Mouse (Mus musculus) hindbrain, embryonic 16.5 days (tissue): ENCODE results near the gene Prr19. TPM values are rescaled to one million over a fixed set of nuclear protein-coding genes. Genes with fewer than 3 reads are reported as not detected.
A peak's percentile ranks its signal among the peaks of the same experiment; 100 is the strongest.
"Not testable (repeated sequence)": the region's sequence is repeated elsewhere in the genome, so short reads cannot be mapped to it uniquely, and the experiment has no call there.

Experiments used
- ATAC-seq: fragments of 200-750 bp; cut with Nextera tagmentation; 2 replicates; pipeline ENCODE4 v1.8.0; 2017; ENCODE audit warnings: moderate TSS enrichment, moderate library complexity
- H3K27ac ChIP-seq: fragments of 300-500 bp; sonication (generic); 2 replicates; pipeline ENCODE4 v1.5.1; 2014; ENCODE audit warnings: low read depth, mild to moderate bottlenecking, control low read depth, low read length, moderate library complexity
- H3K27me3 ChIP-seq: fragments of 300-500 bp; sonication (generic); replicated peaks from 2 replicates; pipeline ENCODE4 v1.6.1; 2014; ENCODE audit warnings: low read length; ENCODE audit not compliant: control insufficient read depth, insufficient read depth
- H3K36me3 ChIP-seq: fragments of 300-500 bp; sonication (generic); 2 replicates; pipeline ENCODE4 v1.6.1; 2014; ENCODE audit warnings: mild to moderate bottlenecking, low read length, moderate library complexity, mixed read lengths; ENCODE audit not compliant: control insufficient read depth, insufficient read depth
- H3K4me1 ChIP-seq: fragments of 300-500 bp; sonication (generic); 2 replicates; pipeline ENCODE4 v1.6.1; 2014; ENCODE audit warnings: low read depth, low read length; ENCODE audit not compliant: control insufficient read depth, insufficient read depth
- H3K4me2 ChIP-seq: fragments of 300-500 bp; sonication (generic); 2 replicates; pipeline ENCODE4 v1.6.1; 2014; ENCODE audit warnings: mild to moderate bottlenecking, low read length, control low read depth, moderate library complexity
- H3K4me3 ChIP-seq: fragments of 300-500 bp; sonication (generic); 2 replicates; pipeline ENCODE4 v1.5.1; 2014; ENCODE audit warnings: mild to moderate bottlenecking, low read length, control low read depth, moderate library complexity
- H3K9ac ChIP-seq: fragments of 300-500 bp; sonication (generic); 2 replicates; pipeline ENCODE4 v1.6.1; 2014; ENCODE audit warnings: low read depth, mild to moderate bottlenecking, control low read depth, low read length, moderate library complexity
- H3K9me3 ChIP-seq: fragments of 300-500 bp; sonication (generic); 2 replicates; pipeline ENCODE4 v1.6.1; 2014; ENCODE audit warnings: mild to moderate bottlenecking, low read length, moderate library complexity; ENCODE audit not compliant: control insufficient read depth
- WGBS: fragments of 180-500 bp; shearing (Covaris S2); extraction: QIAGEN DNeasy Blood & Tissue Kit; methylation state at CpG from one replicate; pipeline ENCODE4 v1.1.7; 2014; 5-methylcytosine and 5-hydroxymethylcytosine counted together
- polyA plus RNA-seq: library from polyadenylated mRNA; unstranded; fragments of >200 nt; fragmentation: Nextera tagmentation; extraction: Ambion mirVana; gene quantifications from 2 replicates; pipeline ENCODE4 v1.2.1, GENCODE M21; 2015

The Prr19 gene
- polyA plus RNA-seq = 4.7 and 4.8 TPM in 2 replicates

DNA sequence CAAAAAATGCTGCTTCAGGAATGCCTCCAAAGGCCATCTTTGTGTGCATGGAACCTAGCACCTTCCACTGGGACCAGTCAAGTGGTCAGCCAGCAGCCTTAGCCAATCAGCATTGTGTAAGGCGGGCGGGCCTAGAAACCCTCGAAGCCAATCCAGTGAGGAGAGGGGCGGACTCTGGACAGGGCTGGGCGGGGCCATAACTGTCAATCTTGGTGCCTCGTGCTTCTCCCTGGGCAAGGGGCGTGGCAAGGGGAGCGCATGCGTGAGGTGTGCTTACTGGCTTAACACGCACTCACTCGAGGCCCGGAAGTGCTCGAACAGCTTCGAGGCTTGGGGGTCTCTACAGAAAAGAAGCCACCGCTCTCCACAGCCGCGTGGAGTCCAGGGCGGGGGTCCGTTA, at the start of gene Prr19:
Gene Prr19 (plus strand): TSS at position 349 of the 400 bp plus-strand sequence.
- no peaks in the 10 kb centered on the region for H3K36me3 ChIP-seq
- H3K4me1 ChIP-seq = peaks cover 10% of the 10 kb centered on the region
- H3K4me2 ChIP-seq = peak within 1 kb of the TSS; percentile 34
- no peaks in the 10 kb centered on the region for H3K9me3 ChIP-seq
- peak within 1 kb of the TSS; percentile 11; the same call in 1 of the 2 replicates for H3K4me3 ChIP-seq
- H3K9ac ChIP-seq = no peak within 1 kb of the TSS
- 60% methylated on average over 18 of the region's 19 CpGs for WGBS
- no peak within 1 kb of the TSS for H3K27ac ChIP-seq
- ATAC-seq = peak; percentile 46
- no peaks in the 10 kb centered on the region for H3K27me3 ChIP-seq

- Histone ChIP-seq H3K4me3 (peak overlapping the region; percentile 86), H3K27ac (peak overlapping the region; percentile 91), H3K4me2 (peak overlapping the region; percentile 99), H3K27me3 (no peaks in the 10 kb centered on the region), H3K9ac (peak overlapping the region; percentile 79), H3K4me1 (peaks cover 36% of the 10 kb centered on the region), H3K9me3 (no peaks in the 10 kb centered on the region), H3K36me3 (no peaks in the 10 kb centered on the region)
- WGBS = 11% methylated on average over 8 of the region's 8 CpGs
- no peak for ATAC-seq
These were observed 49.4 kb upstream of the Prr19 start for GRCm38 (mm10) chr7:25251822-25252221.

GRCm38 (mm10) chr7:25261896-25262295, 39.3 kb upstream of the Prr19 start:
- WGBS = 89% methylated on average over 1 of the region's 1 CpGs
- no peak overlapping the region for H3K4me3 ChIP-seq
- no peak overlapping the region for H3K4me2 ChIP-seq
- no peak for ATAC-seq
- no peak overlapping the region for H3K27ac ChIP-seq
- H3K36me3 ChIP-seq = no peaks in the 10 kb centered on the region
- peaks cover 2% of the 10 kb centered on the region for H3K4me1 ChIP-seq
- no peaks in the 10 kb centered on the region; the same call in none of the 2 replicates for H3K27me3 ChIP-seq
- no peaks in the 10 kb centered on the region for H3K9me3 ChIP-seq
- no peak overlapping the region for H3K9ac ChIP-seq

GRCm38 (mm10) chr7:25263968-25264870, 37.0 kb upstream of the Prr19 start:
- Histone ChIP-seq H3K4me2 (no peak overlapping the region), H3K4me1 (peaks cover 9% of the 10 kb centered on the region), H3K9ac (no peak overlapping the region), H3K27ac (no peak overlapping the region), H3K4me3 (no peak overlapping the region), H3K27me3 (no peaks in the 10 kb centered on the region; the same call in none of the 2 replicates), H3K36me3 (no peaks in the 10 kb centered on the region), H3K9me3 (no peaks in the 10 kb centered on the region)
- WGBS = 28% methylated on average over 17 of the region's 17 CpGs
- no peak for ATAC-seq

- H3K4me3 ChIP-seq, H3K27me3 ChIP-seq, H3K4me2 ChIP-seq, H3K9me3 ChIP-seq, H3K27ac ChIP-seq, ATAC-seq, H3K36me3 ChIP-seq, H3K9ac ChIP-seq: not testable (repeated sequence)
- peaks cover 19% of the 10 kb centered on the region for H3K4me1 ChIP-seq
- 94% methylated on average over 5 of the region's 5 CpGs for WGBS
These were observed 35.5 kb upstream of the Prr19 start for GRCm38 (mm10) chr7:25265743-25266142.

GRCm38 (mm10) chr7:25266180-25266962, 34.8 kb upstream of the Prr19 start:
- H3K9ac ChIP-seq = no peak overlapping the region; the same call in 1 of the 2 replicates
- no peak overlapping the region for H3K4me3 ChIP-seq
- no peak overlapping the region for H3K27ac ChIP-seq
- H3K9me3 ChIP-seq = no peaks in the 10 kb centered on the region
- peaks cover 3% of the 10 kb centered on the region; the same call in 1 of the 2 replicates for H3K36me3 ChIP-seq
- peaks cover 19% of the 10 kb centered on the region for H3K4me1 ChIP-seq
- peak overlapping the region; percentile 79 for H3K4me2 ChIP-seq
- H3K27me3 ChIP-seq = no peaks in the 10 kb centered on the region; the same call in none of the 2 replicates
- ATAC-seq = no peak
- WGBS = 92% methylated on average over 8 of the region's 8 CpGs

DNA sequence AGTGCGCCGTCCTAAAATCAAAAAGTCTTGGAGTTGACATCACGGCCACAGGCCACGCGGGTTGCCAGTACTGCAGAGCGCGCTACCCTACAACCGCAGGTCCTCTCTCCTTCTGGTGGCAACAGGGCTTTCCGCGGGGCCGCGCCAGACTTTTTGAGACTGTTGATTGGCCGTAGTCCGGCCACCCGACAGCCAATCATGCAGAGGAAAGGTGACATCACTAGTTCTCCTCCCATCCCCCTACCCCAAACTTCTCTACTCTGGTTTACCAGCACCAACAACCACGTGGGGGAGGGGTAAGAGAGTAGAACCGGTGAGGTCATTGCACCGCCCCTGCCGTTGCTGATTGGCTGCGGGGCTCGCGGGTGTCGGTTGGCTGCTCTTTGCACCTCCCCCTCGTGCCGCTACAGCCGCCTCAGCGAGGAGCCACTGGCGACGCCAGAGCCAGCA, 33.9 kb upstream of the Prr19 start, which contains the start of gene Cic:
Gene Cic (plus strand): TSS at position 404 of the 450 bp plus-strand sequence.
- no peaks in the 10 kb centered on the region; the same call in none of the 2 replicates for H3K27me3 ChIP-seq
- peak within 1 kb of the TSS; percentile 92 for H3K9ac ChIP-seq
- peak within 1 kb of the TSS; percentile 79 for H3K4me2 ChIP-seq
- WGBS = 0% methylated on average over 29 of the region's 29 CpGs
- peak within 1 kb of the TSS; percentile 83 for H3K4me3 ChIP-seq
- peaks cover 19% of the 10 kb centered on the region for H3K4me1 ChIP-seq
- H3K36me3 ChIP-seq = peaks cover 12% of the 10 kb centered on the region; the same call in 1 of the 2 replicates
- H3K27ac ChIP-seq = peak within 1 kb of the TSS; percentile 97
- no peaks in the 10 kb centered on the region for H3K9me3 ChIP-seq
- peak; percentile 88 for ATAC-seq

- 1% methylated on average over 33 of the region's 33 CpGs for WGBS
- Histone ChIP-seq H3K9me3 (no peaks in the 10 kb centered on the region), H3K27ac (peak overlapping the region; percentile 97), H3K9ac (peak overlapping the region; percentile 92), H3K4me3 (peak overlapping the region; percentile 83), H3K4me2 (peak overlapping the region; percentile 79), H3K27me3 (no peaks in the 10 kb centered on the region; the same call in none of the 2 replicates), H3K36me3 (peaks cover 16% of the 10 kb centered on the region; the same call in 1 of the 2 replicates), H3K4me1 (peaks cover 19% of the 10 kb centered on the region)
- ATAC-seq = peak; percentile 96
These were observed 33.3 kb upstream of the Prr19 start for GRCm38 (mm10) chr7:25267751-25268463.
